Mouse (Mus musculus): ENCODE data around the gene Olfr57. TPM values are rescaled to one million over a fixed set of nuclear protein-coding genes. Genes with fewer than 3 reads are reported as not detected.
"Not testable (repeated sequence)": the region's sequence is repeated elsewhere in the genome, so short reads cannot be mapped to it uniquely, and the experiment has no call there.

Olfr57 gene
- not detected in 2 replicates for polyA plus RNA-seq (2015; fragmentation: Nextera tagmentation; extraction: Ambion mirVana)

DNA sequence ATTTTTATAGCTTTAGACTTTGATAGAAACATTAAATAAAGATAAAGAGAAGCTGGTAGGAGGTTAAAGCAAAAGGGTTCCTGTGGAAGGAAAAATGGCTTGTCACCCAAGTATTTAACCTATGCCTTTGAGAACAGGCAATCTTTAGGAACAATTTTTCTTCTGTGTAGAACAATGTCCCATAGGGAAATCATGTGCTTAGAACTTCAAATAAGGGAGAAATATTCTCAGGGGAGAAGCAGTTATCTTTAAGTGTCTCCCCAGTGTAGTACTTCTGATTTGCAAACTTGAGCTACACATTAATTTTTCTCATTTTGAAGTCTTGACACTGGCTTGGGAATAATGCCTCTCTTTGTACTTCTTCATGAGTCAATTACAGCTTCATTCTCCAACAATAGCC is at the start of gene Olfr57:
Olfr57 (plus strand) TSS at position 301 of the 400 bp plus-strand sequence.
- Histone ChIP-seq H3K27me3 (ENCODE audit: control insufficient read depth, insufficient read depth, low read depth, low read length) (no peaks in the 10 kb centered on the region), H3K9ac (ENCODE audit: low read depth, low read length) (no peak within 1 kb of the TSS), H3K36me3 (ENCODE audit: control insufficient read depth, insufficient read depth) (no peaks in the 10 kb centered on the region), H3K4me3 (ENCODE audit: low read depth, low read length) (no peak within 1 kb of the TSS), H3K27ac (ENCODE audit: low read length) (no peak within 1 kb of the TSS), H3K4me1 (ENCODE audit: control insufficient read depth, low read depth, low read length) (no peaks in the 10 kb centered on the region), H3K9me3 (replicated peaks; ENCODE audit: control insufficient read depth, low read length) (no peaks in the 10 kb centered on the region), H3K4me2 (ENCODE audit: low read depth, low read length) (no peak within 1 kb of the TSS)
- no peak for ATAC-seq (ENCODE audit: low read depth)

DNA sequence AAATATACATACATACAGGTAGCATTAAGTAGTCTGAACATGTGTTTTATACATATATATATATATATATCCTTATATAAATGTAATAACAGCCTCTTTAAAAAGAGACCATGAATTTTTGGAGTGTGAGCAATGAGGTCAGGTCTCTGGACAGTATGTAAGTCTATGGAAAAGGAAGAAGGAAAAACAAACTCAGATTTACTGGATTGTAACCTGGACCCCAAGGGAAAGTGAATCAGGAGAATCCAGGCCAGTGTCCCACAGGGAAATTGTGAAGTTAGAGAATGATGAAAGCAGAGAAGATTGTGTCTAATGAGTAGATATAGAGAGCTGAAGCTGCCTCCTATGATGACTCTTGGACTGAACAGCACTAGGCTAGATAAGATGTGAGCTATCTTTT is 47.8 kb upstream of the Olfr57 start, which contains the start of gene Olfr1352:
Olfr1352 (plus strand) TSS at position 301 of the 400 bp plus-strand sequence.
- Histone ChIP-seq H3K9ac (ENCODE audit: low read depth, low read length) (no peak within 1 kb of the TSS), H3K27me3 (ENCODE audit: control insufficient read depth, insufficient read depth, low read depth, low read length) (no peaks in the 10 kb centered on the region), H3K36me3 (ENCODE audit: control insufficient read depth, insufficient read depth) (no peaks in the 10 kb centered on the region), H3K4me2 (ENCODE audit: low read depth, low read length) (no peak within 1 kb of the TSS), H3K9me3 (replicated peaks; ENCODE audit: control insufficient read depth, low read length) (no peaks in the 10 kb centered on the region), H3K27ac (ENCODE audit: low read length) (no peak within 1 kb of the TSS), H3K4me1 (ENCODE audit: control insufficient read depth, low read depth, low read length) (no peaks in the 10 kb centered on the region), H3K4me3 (ENCODE audit: low read depth, low read length) (no peak within 1 kb of the TSS)
- ATAC-seq (ENCODE audit: low read depth) = no peak

- Histone ChIP-seq H3K9ac (ENCODE audit: low read depth, low read length) (no peak within 1 kb of the TSS), H3K9me3 (replicated peaks; ENCODE audit: control insufficient read depth, low read length) (no peaks in the 10 kb centered on the region), H3K36me3 (ENCODE audit: control insufficient read depth, insufficient read depth) (no peaks in the 10 kb centered on the region), H3K27ac (ENCODE audit: low read length) (no peak within 1 kb of the TSS), H3K4me2 (ENCODE audit: low read depth, low read length) (no peak within 1 kb of the TSS), H3K4me1 (ENCODE audit: control insufficient read depth, low read depth, low read length) (no peaks in the 10 kb centered on the region), H3K4me3 (ENCODE audit: low read depth, low read length) (no peak within 1 kb of the TSS), H3K27me3 (ENCODE audit: control insufficient read depth, insufficient read depth, low read depth, low read length) (no peaks in the 10 kb centered on the region)
- WGBS (ENCODE audit: insufficient replicate concordance) = 33% methylated on average over 1 of the region's 1 CpGs
- no peak for ATAC-seq (ENCODE audit: low read depth)
Observed at GRCm38 (mm10) chr10:79012172-79012571, 16.4 kb upstream of the Olfr57 start, which contains the start of gene Olfr1351. TSS of gene Olfr1351 (plus strand) at chr10:79012472.

GRCm38 (mm10) chr10:79042457-79042856 is 13.9 kb downstream of the Olfr57 start:
- not testable (repeated sequence) for H3K4me2 ChIP-seq (ENCODE audit: low read depth, low read length); H3K36me3 ChIP-seq (ENCODE audit: control insufficient read depth, insufficient read depth); H3K27me3 ChIP-seq (ENCODE audit: control insufficient read depth, insufficient read depth, low read depth, low read length); H3K9ac ChIP-seq (ENCODE audit: low read depth, low read length); H3K27ac ChIP-seq (ENCODE audit: low read length); H3K9me3 ChIP-seq (replicated peaks; ENCODE audit: control insufficient read depth, low read length); H3K4me1 ChIP-seq (ENCODE audit: control insufficient read depth, low read depth, low read length); H3K4me3 ChIP-seq (ENCODE audit: low read depth, low read length); ATAC-seq (ENCODE audit: low read depth)
- 73% methylated on average over 2 of the region's 2 CpGs for WGBS (ENCODE audit: insufficient replicate concordance)

GRCm38 (mm10) chr10:79057370-79057769 is 28.8 kb downstream of the Olfr57 start:
- H3K27ac ChIP-seq (ENCODE audit: low read length); H3K4me1 ChIP-seq (ENCODE audit: control insufficient read depth, low read depth, low read length); H3K9me3 ChIP-seq (replicated peaks; ENCODE audit: control insufficient read depth, low read length); H3K36me3 ChIP-seq (ENCODE audit: control insufficient read depth, insufficient read depth); H3K4me3 ChIP-seq (ENCODE audit: low read depth, low read length); H3K4me2 ChIP-seq (ENCODE audit: low read depth, low read length); H3K9ac ChIP-seq (ENCODE audit: low read depth, low read length); H3K27me3 ChIP-seq (ENCODE audit: control insufficient read depth, insufficient read depth, low read depth, low read length): not testable (repeated sequence)
- 40% methylated on average over 3 of the region's 3 CpGs for WGBS (ENCODE audit: insufficient replicate concordance)
- ATAC-seq (ENCODE audit: low read depth) = peak; percentile 62; the same call in 1 of the 2 replicates

Other genes with a start within 250 kb of the Olfr57 start
- 0.22 and 0.26 TPM in 2 replicates for gene Slc1a6, start 248.2 kb upstream of the Olfr57 start, polyA plus RNA-seq (2015; fragmentation: Nextera tagmentation; extraction: Ambion mirVana)
- not detected in 2 replicates for gene Olfr1356, start 176.6 kb upstream of the Olfr57 start, polyA plus RNA-seq (2015; fragmentation: Nextera tagmentation; extraction: Ambion mirVana)
- gene Olfr1355, start 153.2 kb upstream of the Olfr57 start, polyA plus RNA-seq (2015; fragmentation: Nextera tagmentation; extraction: Ambion mirVana) = not detected in 2 replicates
- not detected in 2 replicates for gene Olfr1354, start 115.6 kb upstream of the Olfr57 start, polyA plus RNA-seq (2015; fragmentation: Nextera tagmentation; extraction: Ambion mirVana)
- not detected in 2 replicates for gene Olfr8, start 78.1 kb upstream of the Olfr57 start, polyA plus RNA-seq (2015; fragmentation: Nextera tagmentation; extraction: Ambion mirVana)
- not detected in 2 replicates for gene Olfr1353, start 65.4 kb upstream of the Olfr57 start, polyA plus RNA-seq (2015; fragmentation: Nextera tagmentation; extraction: Ambion mirVana)
- not detected in 2 replicates for gene Olfr1352, start 47.7 kb upstream of the Olfr57 start, polyA plus RNA-seq (2015; fragmentation: Nextera tagmentation; extraction: Ambion mirVana)
- not detected in 2 replicates for gene Olfr1351, start 16.3 kb upstream of the Olfr57 start, polyA plus RNA-seq (2015; fragmentation: Nextera tagmentation; extraction: Ambion mirVana)
- 3.1 and 3.5 TPM in 2 replicates for gene 2610008E11Rik, start 68.9 kb downstream of the Olfr57 start, polyA plus RNA-seq (2015; fragmentation: Nextera tagmentation; extraction: Ambion mirVana)
- gene Vmn2r80, start 120.0 kb downstream of the Olfr57 start, polyA plus RNA-seq (2015; fragmentation: Nextera tagmentation; extraction: Ambion mirVana) = not detected in 2 replicates
- gene Vmn2r81, start 219.0 kb downstream of the Olfr57 start, polyA plus RNA-seq (2015; fragmentation: Nextera tagmentation; extraction: Ambion mirVana) = not detected in 2 replicates